Mouse (Mus musculus) thymus, adult 2 months (tissue): ENCODE results near the gene Slco4c1.

Experiments
- CTCF ChIP-seq: fragments of 200-500 bp; IDR thresholded peaks from 2 replicates; pipeline ENCODE4 v1.5.1; 2012; ENCODE audit warnings: mild to moderate bottlenecking, control low read depth, low read length, moderate library complexity, borderline replicate concordance; ENCODE audit not compliant: control insufficient read depth, poor library complexity, insufficient read depth; ENCODE audit errors: extremely low read depth
- POLR2A ChIP-seq: fragments of 200-500 bp; IDR thresholded peaks from 2 replicates; pipeline ENCODE4 v1.6.1; 2012; ENCODE audit warnings: mild to moderate bottlenecking, low read length, control low read depth, moderate library complexity; ENCODE audit not compliant: control insufficient read depth, poor library complexity, insufficient read depth; ENCODE audit errors: extremely low read depth

- TF ChIP-seq CTCF (no peak), POLR2A (no peak)
These were observed 105.4 kb downstream of the Slco4c1 start for GRCm38 (mm10) chr1:96766535-96766934.
